Mouse (Mus musculus) heart, embryonic 12.5 days (tissue): Measurements from ENCODE around the gene Hs6st1. TPM values are rescaled to one million over a fixed set of nuclear protein-coding genes. Genes with fewer than 3 reads are reported as not detected.

ENCODE experiments used
- ATAC-seq: fragments of 200-750 bp; cut with Nextera tagmentation; 2 replicates; pipeline ENCODE4 v1.8.0; 2017; ENCODE audit warnings: moderate TSS enrichment, moderate library complexity; ENCODE audit not compliant: insufficient number of reproducible peaks, low FRiP score
- H3K27ac ChIP-seq: fragments of 300-500 bp; sonication (generic); 2 replicates; pipeline ENCODE4 v1.5.1; 2016; ENCODE audit warnings: mild to moderate bottlenecking, moderate library complexity; ENCODE audit not compliant: poor library complexity, severe bottlenecking
- H3K27me3 ChIP-seq: fragments of 300-500 bp; sonication (generic); replicated peaks from 2 replicates; pipeline ENCODE4 v1.6.1; 2016; ENCODE audit warnings: mild to moderate bottlenecking, moderate library complexity
- H3K36me3 ChIP-seq: fragments of 300-500 bp; sonication (generic); 2 replicates; pipeline ENCODE4 v1.6.1; 2016; ENCODE audit warnings: mild to moderate bottlenecking, moderate library complexity
- H3K4me1 ChIP-seq: fragments of 300-500 bp; sonication (generic); replicated peaks from 2 replicates; pipeline ENCODE4 v1.6.1; 2016; ENCODE audit warnings: mild to moderate bottlenecking
- H3K4me2 ChIP-seq: fragments of 300-500 bp; sonication (generic); 2 replicates; pipeline ENCODE4 v1.6.1; 2016; ENCODE audit warnings: mild to moderate bottlenecking, moderate library complexity
- H3K4me3 ChIP-seq: fragments of 300-500 bp; sonication (generic); 2 replicates; pipeline ENCODE4 v1.5.1; 2016; ENCODE audit warnings: mild to moderate bottlenecking
- H3K9ac ChIP-seq: fragments of 300-500 bp; sonication (generic); 2 replicates; pipeline ENCODE4 v1.6.1; 2016; ENCODE audit warnings: mild to moderate bottlenecking, moderate library complexity
- H3K9me3 ChIP-seq: fragments of 300-500 bp; sonication (generic); replicated peaks from 2 replicates; pipeline ENCODE4 v1.6.1; 2016; ENCODE audit warnings: mild to moderate bottlenecking, moderate library complexity
- WGBS: fragments of 180-500 bp; shearing (Covaris S2); methylation state at CpG from one replicate; pipeline ENCODE4 v1.1.7; 2016; 5-methylcytosine and 5-hydroxymethylcytosine counted together
- polyA plus RNA-seq: library from polyadenylated mRNA; unstranded; fragments of >200 nt; fragmentation: Nextera tagmentation; extraction: Ambion mirVana; gene quantifications from 2 replicates; pipeline ENCODE4 v1.2.1, GENCODE M21; 2016

The Hs6st1 gene
- polyA plus RNA-seq, 1 experiment from 2014 or later = 15.3 TPM

GRCm38 (mm10) chr1:36129126-36129525 is 60.9 kb downstream of the Hs6st1 start:
- no peak overlapping the region for H3K4me2 ChIP-seq
- whole genome bisulfite sequencing = 40% methylated on average over 4 of the region's 4 CpGs

GRCm38 (mm10) chr1:36129881-36130280 is 61.7 kb downstream of the Hs6st1 start:
- no peak for ATAC-seq
- no peak overlapping the region for H3K4me2 ChIP-seq
- no peak overlapping the region for H3K27ac ChIP-seq
- H3K9ac ChIP-seq = no peak overlapping the region
- no peak overlapping the region for H3K4me3 ChIP-seq
- H3K4me1 ChIP-seq = peaks cover 43% of the 10 kb centered on the region
- WGBS = 94% methylated on average over 8 of the region's 8 CpGs
- H3K9me3 ChIP-seq = peaks cover 4% of the 10 kb centered on the region; the same call in 1 of the 2 replicates
- H3K27me3 ChIP-seq = no peaks in the 10 kb centered on the region
- no peaks in the 10 kb centered on the region for H3K36me3 ChIP-seq

More at GRCm38 (mm10) chr1:36129126-36129525, 60.9 kb downstream of the Hs6st1 start:
- H3K9me3 ChIP-seq = peaks cover 10% of the 10 kb centered on the region; the same call in 1 of the 2 replicates
- H3K4me1 ChIP-seq = peaks cover 43% of the 10 kb centered on the region
- H3K27ac ChIP-seq = no peak overlapping the region
- no peak for ATAC-seq
- H3K4me3 ChIP-seq = no peak overlapping the region
- H3K9ac ChIP-seq = no peak overlapping the region
- H3K27me3 ChIP-seq = no peaks in the 10 kb centered on the region
- no peaks in the 10 kb centered on the region for H3K36me3 ChIP-seq

- Histone ChIP-seq H3K9ac (no peak overlapping the region), H3K27me3 (no peaks in the 10 kb centered on the region), H3K9me3 (peaks cover 4% of the 10 kb centered on the region; the same call in 1 of the 2 replicates), H3K36me3 (no peaks in the 10 kb centered on the region), H3K27ac (no peak overlapping the region), H3K4me1 (peaks cover 43% of the 10 kb centered on the region), H3K4me3 (no peak overlapping the region), H3K4me2 (no peak overlapping the region)
- 52% methylated on average over 4 of the region's 4 CpGs for WGBS
- 0 out of 2 replicates have a peak, but pooled peaks have one; percentile 13 for ATAC-seq
Observed at GRCm38 (mm10) chr1:36130307-36131035, 62.3 kb downstream of the Hs6st1 start.

- Histone ChIP-seq H3K4me1 (peaks cover 43% of the 10 kb centered on the region), H3K9me3 (peaks cover 4% of the 10 kb centered on the region; the same call in 1 of the 2 replicates), H3K4me3 (no peak overlapping the region), H3K4me2 (no peak overlapping the region), H3K27me3 (no peaks in the 10 kb centered on the region), H3K9ac (no peak overlapping the region), H3K27ac (no peak overlapping the region), H3K36me3 (no peaks in the 10 kb centered on the region)
- no peak for ATAC-seq
- 49% methylated on average over 4 of the region's 4 CpGs for WGBS
Observed at GRCm38 (mm10) chr1:36131154-36131553, 63.0 kb downstream of the Hs6st1 start.

- WGBS = 49% methylated on average over 8 of the region's 8 CpGs
- no peak overlapping the region for H3K4me3 ChIP-seq
- no peak for ATAC-seq
- peaks cover 43% of the 10 kb centered on the region for H3K4me1 ChIP-seq
- no peaks in the 10 kb centered on the region for H3K36me3 ChIP-seq
- peaks cover 4% of the 10 kb centered on the region; the same call in 1 of the 2 replicates for H3K9me3 ChIP-seq
- no peak overlapping the region for H3K27ac ChIP-seq
- no peaks in the 10 kb centered on the region for H3K27me3 ChIP-seq
- H3K4me2 ChIP-seq = 0 out of 2 replicates have a peak overlapping the region, but pooled peaks have one; percentile 17
- H3K9ac ChIP-seq = no peak overlapping the region
Observed at GRCm38 (mm10) chr1:36131766-36132165, 63.6 kb downstream of the Hs6st1 start.

GRCm38 (mm10) chr1:36132211-36132610 is 64.0 kb downstream of the Hs6st1 start:
- no peak overlapping the region for H3K9ac ChIP-seq

GRCm38 (mm10) chr1:36133041-36133440 is 64.8 kb downstream of the Hs6st1 start:
- WGBS = 75% methylated on average over 8 of the region's 8 CpGs
- Histone ChIP-seq H3K36me3 (no peaks in the 10 kb centered on the region), H3K9ac (no peak overlapping the region), H3K4me2 (no peak overlapping the region), H3K9me3 (peaks cover 4% of the 10 kb centered on the region; the same call in 1 of the 2 replicates), H3K4me3 (no peak overlapping the region), H3K27me3 (no peaks in the 10 kb centered on the region), H3K27ac (peak overlapping the region; percentile 26; the same call in 1 of the 2 replicates), H3K4me1 (peaks cover 43% of the 10 kb centered on the region)
- ATAC-seq = no peak

More at GRCm38 (mm10) chr1:36132211-36132610, 64.0 kb downstream of the Hs6st1 start:
- Histone ChIP-seq H3K9me3 (peaks cover 4% of the 10 kb centered on the region; the same call in 1 of the 2 replicates), H3K4me2 (0 out of 2 replicates have a peak overlapping the region, but pooled peaks have one; percentile 17), H3K36me3 (no peaks in the 10 kb centered on the region), H3K27me3 (no peaks in the 10 kb centered on the region), H3K4me1 (peaks cover 43% of the 10 kb centered on the region), H3K27ac (no peak overlapping the region), H3K4me3 (no peak overlapping the region)
- 71% methylated on average over 4 of the region's 4 CpGs for WGBS
- no peak for ATAC-seq

- 0 out of 2 replicates have a peak, but pooled peaks have one; percentile 27 for ATAC-seq
- Histone ChIP-seq H3K4me2 (no peak overlapping the region), H3K27ac (no peak overlapping the region; the same call in 1 of the 2 replicates), H3K4me3 (no peak overlapping the region), H3K4me1 (peaks cover 43% of the 10 kb centered on the region), H3K9ac (no peak overlapping the region), H3K36me3 (no peaks in the 10 kb centered on the region), H3K9me3 (peaks cover 4% of the 10 kb centered on the region; the same call in 1 of the 2 replicates), H3K27me3 (no peaks in the 10 kb centered on the region)
- whole genome bisulfite sequencing = 50% methylated on average over 3 of the region's 3 CpGs
Observed at GRCm38 (mm10) chr1:36133647-36134046, 65.4 kb downstream of the Hs6st1 start.

- Histone ChIP-seq H3K4me2 (no peak overlapping the region), H3K27ac (no peak overlapping the region), H3K4me1 (peaks cover 42% of the 10 kb centered on the region), H3K36me3 (no peaks in the 10 kb centered on the region), H3K4me3 (no peak overlapping the region), H3K9ac (no peak overlapping the region), H3K27me3 (no peaks in the 10 kb centered on the region), H3K9me3 (peaks cover 4% of the 10 kb centered on the region; the same call in 1 of the 2 replicates)
- WGBS = 0% methylated on average over 3 of the region's 3 CpGs
- no peak for ATAC-seq
Observed at GRCm38 (mm10) chr1:36134584-36134983, 66.4 kb downstream of the Hs6st1 start.

GRCm38 (mm10) chr1:36140311-36140710 is 72.1 kb downstream of the Hs6st1 start:
- Histone ChIP-seq H3K4me1 (peaks cover 6% of the 10 kb centered on the region), H3K36me3 (peaks cover 29% of the 10 kb centered on the region), H3K9ac (no peak overlapping the region), H3K27ac (no peak overlapping the region), H3K4me3 (no peak overlapping the region), H3K27me3 (no peaks in the 10 kb centered on the region), H3K4me2 (no peak overlapping the region), H3K9me3 (no peaks in the 10 kb centered on the region)
- 93% methylated on average over 15 of the region's 15 CpGs for WGBS
- no peak for ATAC-seq

GRCm38 (mm10) chr1:36145050-36145449 is 76.8 kb downstream of the Hs6st1 start:
- no peak overlapping the region for H3K27ac ChIP-seq
- H3K9ac ChIP-seq = no peak overlapping the region
- H3K4me1 ChIP-seq = 0 out of 2 replicates have a peak, but pooled peaks cover 3% of the 10 kb centered on the region
- H3K4me3 ChIP-seq = no peak overlapping the region
- H3K4me2 ChIP-seq = no peak overlapping the region
- no peaks in the 10 kb centered on the region for H3K9me3 ChIP-seq
- WGBS = 21% methylated on average over 1 of the region's 1 CpGs
- H3K36me3 ChIP-seq = peaks cover 67% of the 10 kb centered on the region
- H3K27me3 ChIP-seq = no peaks in the 10 kb centered on the region
- no peak for ATAC-seq
